Mouse (Mus musculus): ENCODE results near the gene Ak9. TPM values are rescaled to one million over a fixed set of nuclear protein-coding genes. Genes with fewer than 3 reads are reported as not detected.

Ak9 gene
- polyA plus RNA-seq, 1 experiment from 2014 or later: 1.1 TPM

- H3K36me3 ChIP-seq: peaks cover 31% of the 10 kb centered on the region
- H3K4me1 ChIP-seq: peaks cover 11% of the 10 kb centered on the region
- H3K4me3 ChIP-seq (replicated peaks): no peak overlapping the region
- H3K9me3 ChIP-seq (replicated peaks): no peaks in the 10 kb centered on the region
- ATAC-seq (ENCODE audit: insufficient number of reproducible peaks, low FRiP score, low TSS enrichment, low read depth): no peak
- H3K27me3 ChIP-seq: no peaks in the 10 kb centered on the region
- H3K27ac ChIP-seq (replicated peaks): no peak overlapping the region
- H3K4me2 ChIP-seq (replicated peaks): no peak overlapping the region
- no peak overlapping the region for H3K9ac ChIP-seq
- 90% methylated on average over 3 of the region's 3 CpGs for WGBS
These were observed 149.0 kb downstream of the Ak9 start for GRCm38 (mm10) chr10:41452791-41453190.

- no peak overlapping the region for H3K9ac ChIP-seq
- H3K27ac ChIP-seq (replicated peaks): no peak overlapping the region
- no peaks in the 10 kb centered on the region for H3K9me3 ChIP-seq (replicated peaks)
- no peaks in the 10 kb centered on the region for H3K4me1 ChIP-seq
- no peak overlapping the region for H3K4me2 ChIP-seq (replicated peaks)
- no peaks in the 10 kb centered on the region for H3K27me3 ChIP-seq
- peaks cover 65% of the 10 kb centered on the region for H3K36me3 ChIP-seq
- no peak for ATAC-seq (ENCODE audit: insufficient number of reproducible peaks, low FRiP score, low TSS enrichment, low read depth)
- 83% methylated on average over 4 of the region's 4 CpGs for WGBS
- no peak overlapping the region for H3K4me3 ChIP-seq (replicated peaks)
These were observed 156.2 kb downstream of the Ak9 start for GRCm38 (mm10) chr10:41459990-41460389.

GRCm38 (mm10) chr10:41460501-41460900, 156.7 kb downstream of the Ak9 start:
- ATAC-seq (ENCODE audit: insufficient number of reproducible peaks, low FRiP score, low TSS enrichment, low read depth): no peak

GRCm38 (mm10) chr10:41461057-41461722, 157.4 kb downstream of the Ak9 start:
- Histone ChIP-seq H3K9me3 (replicated peaks) (no peaks in the 10 kb centered on the region), H3K27me3 (no peaks in the 10 kb centered on the region), H3K4me2 (replicated peaks) (no peak overlapping the region), H3K36me3 (peaks cover 56% of the 10 kb centered on the region), H3K4me3 (replicated peaks) (no peak overlapping the region), H3K4me1 (no peaks in the 10 kb centered on the region), H3K27ac (replicated peaks) (no peak overlapping the region), H3K9ac (no peak overlapping the region)
- 90% methylated on average over 3 of the region's 3 CpGs for WGBS
- no peak for ATAC-seq (ENCODE audit: insufficient number of reproducible peaks, low FRiP score, low TSS enrichment, low read depth)

More at GRCm38 (mm10) chr10:41460501-41460900, 156.7 kb downstream of the Ak9 start:
- Histone ChIP-seq H3K4me1 (no peaks in the 10 kb centered on the region), H3K9ac (no peak overlapping the region), H3K9me3 (replicated peaks) (no peaks in the 10 kb centered on the region), H3K27me3 (no peaks in the 10 kb centered on the region), H3K36me3 (peaks cover 63% of the 10 kb centered on the region), H3K4me2 (replicated peaks) (no peak overlapping the region), H3K4me3 (replicated peaks) (no peak overlapping the region), H3K27ac (replicated peaks) (no peak overlapping the region)
- WGBS: 17% methylated on average over 2 of the region's 2 CpGs

GRCm38 (mm10) chr10:41464401-41464955, 160.7 kb downstream of the Ak9 start:
- H3K27ac ChIP-seq (replicated peaks): no peak overlapping the region
- no peak overlapping the region for H3K4me2 ChIP-seq (replicated peaks)
- no peak overlapping the region for H3K9ac ChIP-seq
- peaks cover 43% of the 10 kb centered on the region for H3K36me3 ChIP-seq
- 59% methylated on average over 15 of the region's 15 CpGs for WGBS
- H3K4me3 ChIP-seq (replicated peaks): no peak overlapping the region
- no peaks in the 10 kb centered on the region for H3K27me3 ChIP-seq
- ATAC-seq (ENCODE audit: insufficient number of reproducible peaks, low FRiP score, low TSS enrichment, low read depth): no peak
- no peaks in the 10 kb centered on the region for H3K9me3 ChIP-seq (replicated peaks)
- no peaks in the 10 kb centered on the region for H3K4me1 ChIP-seq

- ATAC-seq (ENCODE audit: insufficient number of reproducible peaks, low FRiP score, low TSS enrichment, low read depth): no peak
These were observed 163.5 kb downstream of the Ak9 start for GRCm38 (mm10) chr10:41467325-41467724.

GRCm38 (mm10) chr10:41470693-41471092, 166.9 kb downstream of the Ak9 start:
- 84% methylated on average over 3 of the region's 3 CpGs for WGBS
- ATAC-seq (ENCODE audit: insufficient number of reproducible peaks, low FRiP score, low TSS enrichment, low read depth): no peak
- Histone ChIP-seq H3K9me3 (replicated peaks) (no peaks in the 10 kb centered on the region), H3K4me1 (peaks cover 2% of the 10 kb centered on the region; the same call in 1 of the 2 replicates), H3K4me3 (replicated peaks) (no peak overlapping the region), H3K36me3 (0 out of 2 replicates have a peak, but pooled peaks cover 8% of the 10 kb centered on the region), H3K27ac (replicated peaks) (no peak overlapping the region), H3K4me2 (replicated peaks) (no peak overlapping the region), H3K27me3 (no peaks in the 10 kb centered on the region), H3K9ac (no peak overlapping the region)

More at GRCm38 (mm10) chr10:41467325-41467724, 163.5 kb downstream of the Ak9 start:
- no peak overlapping the region for H3K4me2 ChIP-seq (replicated peaks)
- H3K27ac ChIP-seq (replicated peaks): no peak overlapping the region
- no peaks in the 10 kb centered on the region for H3K4me1 ChIP-seq
- H3K4me3 ChIP-seq (replicated peaks): no peak overlapping the region
- no peaks in the 10 kb centered on the region for H3K27me3 ChIP-seq
- H3K9me3 ChIP-seq (replicated peaks): no peaks in the 10 kb centered on the region
- WGBS: 47% methylated on average over 6 of the region's 6 CpGs
- no peak overlapping the region for H3K9ac ChIP-seq
- H3K36me3 ChIP-seq: peaks cover 29% of the 10 kb centered on the region

GRCm38 (mm10) chr10:41472534-41472933, 168.8 kb downstream of the Ak9 start:
- Histone ChIP-seq H3K9me3 (replicated peaks) (no peaks in the 10 kb centered on the region), H3K9ac (no peak overlapping the region), H3K4me2 (replicated peaks) (no peak overlapping the region), H3K27me3 (no peaks in the 10 kb centered on the region), H3K4me3 (replicated peaks) (no peak overlapping the region), H3K36me3 (0 out of 2 replicates have a peak, but pooled peaks cover 6% of the 10 kb centered on the region), H3K27ac (replicated peaks) (no peak overlapping the region), H3K4me1 (peaks cover 20% of the 10 kb centered on the region)
- no peak for ATAC-seq (ENCODE audit: insufficient number of reproducible peaks, low FRiP score, low TSS enrichment, low read depth)

- ATAC-seq (ENCODE audit: insufficient number of reproducible peaks, low FRiP score, low TSS enrichment, low read depth): no peak
- WGBS: 81% methylated on average over 5 of the region's 5 CpGs
- no peak overlapping the region for H3K4me2 ChIP-seq (replicated peaks)
These were observed 169.2 kb downstream of the Ak9 start for GRCm38 (mm10) chr10:41472962-41473481.

GRCm38 (mm10) chr10:41473782-41474468, 170.1 kb downstream of the Ak9 start:
- ATAC-seq (ENCODE audit: insufficient number of reproducible peaks, low FRiP score, low TSS enrichment, low read depth): no peak
- H3K36me3 ChIP-seq: peaks cover 2% of the 10 kb centered on the region; the same call in 1 of the 2 replicates
- no peaks in the 10 kb centered on the region for H3K27me3 ChIP-seq
- H3K9me3 ChIP-seq (replicated peaks): no peaks in the 10 kb centered on the region
- H3K4me3 ChIP-seq (replicated peaks): no peak overlapping the region
- 77% methylated on average over 6 of the region's 6 CpGs for WGBS
- H3K9ac ChIP-seq: no peak overlapping the region
- peaks cover 26% of the 10 kb centered on the region for H3K4me1 ChIP-seq
- no peak overlapping the region for H3K27ac ChIP-seq (replicated peaks)
- no peak overlapping the region for H3K4me2 ChIP-seq (replicated peaks)

More at GRCm38 (mm10) chr10:41472962-41473481, 169.2 kb downstream of the Ak9 start:
- peaks cover 25% of the 10 kb centered on the region for H3K4me1 ChIP-seq
- H3K27me3 ChIP-seq: no peaks in the 10 kb centered on the region
- 0 out of 2 replicates have a peak, but pooled peaks cover 5% of the 10 kb centered on the region for H3K36me3 ChIP-seq
- no peak overlapping the region for H3K9ac ChIP-seq
- H3K4me3 ChIP-seq (replicated peaks): no peak overlapping the region
- no peaks in the 10 kb centered on the region for H3K9me3 ChIP-seq (replicated peaks)
- H3K27ac ChIP-seq (replicated peaks): no peak overlapping the region

GRCm38 (mm10) chr10:41474981-41475391, 171.2 kb downstream of the Ak9 start:
- no peak for ATAC-seq (ENCODE audit: insufficient number of reproducible peaks, low FRiP score, low TSS enrichment, low read depth)
- Histone ChIP-seq H3K27ac (replicated peaks) (peak overlapping the region; percentile 24; the same call in 1 of the 2 replicates), H3K4me2 (replicated peaks) (no peak overlapping the region), H3K27me3 (no peaks in the 10 kb centered on the region), H3K4me3 (replicated peaks) (no peak overlapping the region), H3K4me1 (peaks cover 26% of the 10 kb centered on the region), H3K36me3 (peaks cover 7% of the 10 kb centered on the region), H3K9ac (no peak overlapping the region), H3K9me3 (replicated peaks) (no peaks in the 10 kb centered on the region)
- 66% methylated on average over 1 of the region's 1 CpGs for WGBS

Measured in embryonic facial prominence, embryonic 15.5 days (tissue).